Mouse (Mus musculus): ENCODE results near the gene Pik3r1.

GRCm38 (mm10) chr13:101777851-101778250 is 9.8 kb upstream of the Pik3r1 start:
- TF ChIP-seq POLR2A (IDR thresholded peaks at IDR 0.05; ENCODE audit: borderline replicate concordance, extremely low read depth, insufficient read depth, insufficient read length, poor library complexity, severe bottlenecking) (no peak), CTCF (IDR thresholded peaks at IDR 0.05; ENCODE audit: borderline replicate concordance, extremely low read depth, insufficient read depth, insufficient read length) (no peak)

Data from brain, embryonic 14.5 days (tissue).